Mouse (Mus musculus) kidney, embryonic 16.5 days (tissue): Measurements from ENCODE around the gene Bphl. TPM values are rescaled to one million over a fixed set of nuclear protein-coding genes. Genes with fewer than 3 reads are reported as not detected.

ENCODE experiments used
- ATAC-seq: fragments of 200-750 bp; cut with Nextera tagmentation; 2 replicates; pipeline ENCODE4 v1.8.0; 2017; ENCODE audit warnings: moderate TSS enrichment; ENCODE audit not compliant: low FRiP score, low TSS enrichment
- H3K27ac ChIP-seq: fragments of 300-500 bp; sonication (generic); 2 replicates; pipeline ENCODE4 v1.5.1; 2014; ENCODE audit warnings: low read length
- H3K27me3 ChIP-seq: fragments of 300-500 bp; sonication (generic); 2 replicates; pipeline ENCODE4 v1.6.1; 2014; ENCODE audit warnings: low read length, control low read depth, mixed read lengths; ENCODE audit not compliant: insufficient read depth
- H3K36me3 ChIP-seq: fragments of 300-500 bp; sonication (generic); 2 replicates; pipeline ENCODE4 v1.6.1; 2014; ENCODE audit warnings: low read length, control low read depth, mixed read lengths; ENCODE audit not compliant: insufficient read depth
- H3K4me1 ChIP-seq: fragments of 300-500 bp; sonication (generic); 2 replicates; pipeline ENCODE4 v1.6.1; 2014; ENCODE audit warnings: low read length, control low read depth, mixed read lengths; ENCODE audit not compliant: insufficient read depth
- H3K4me2 ChIP-seq: fragments of 300-500 bp; sonication (generic); replicated peaks from 2 replicates; pipeline ENCODE4 v1.6.1; 2014; ENCODE audit warnings: low read depth, low read length
- H3K4me3 ChIP-seq: fragments of 300-500 bp; sonication (generic); 2 replicates; pipeline ENCODE4 v1.5.1; 2014; ENCODE audit warnings: mild to moderate bottlenecking, low read length
- H3K9ac ChIP-seq: fragments of 300-500 bp; sonication (generic); replicated peaks from 2 replicates; pipeline ENCODE4 v1.6.1; 2014; ENCODE audit warnings: low read length
- H3K9me3 ChIP-seq: fragments of 300-500 bp; sonication (generic); 2 replicates; pipeline ENCODE4 v1.6.1; 2016; ENCODE audit warnings: low read length, control low read depth
- WGBS: fragments of 180-500 bp; shearing (Covaris S2); extraction: QIAGEN DNeasy Blood & Tissue Kit; methylation state at CpG from one replicate; pipeline ENCODE4 v1.1.7; 2014; 5-methylcytosine and 5-hydroxymethylcytosine counted together
- polyA plus RNA-seq: library from polyadenylated mRNA; unstranded; fragments of >200 nt; fragmentation: Nextera tagmentation; extraction: Ambion mirVana; gene quantifications from 2 replicates; pipeline ENCODE4 v1.2.1, GENCODE M21; 2015

The Bphl gene
- polyA plus RNA-seq, 1 experiment from 2014 or later, result 95.2 TPM

DNA sequence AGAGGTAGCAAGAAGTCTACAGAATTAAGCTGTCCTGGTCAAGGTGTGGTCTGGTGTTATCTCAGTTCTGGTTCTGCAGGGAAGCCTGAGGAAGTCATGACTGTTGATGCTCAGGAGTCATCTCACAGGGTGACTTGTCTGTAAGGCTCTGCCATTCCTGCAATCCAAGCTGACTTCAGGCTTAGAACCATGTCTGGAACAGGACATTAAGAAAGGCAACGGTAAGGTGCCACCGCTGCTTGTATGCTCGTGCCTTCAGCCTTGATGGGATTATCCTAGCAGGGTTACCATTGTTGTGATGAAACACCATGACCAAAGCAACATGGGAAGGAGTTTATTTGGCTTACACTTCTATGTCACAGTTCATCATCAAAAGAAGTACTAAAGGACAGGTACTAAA, 10.1 kb downstream of the Bphl start:
- Histone ChIP-seq H3K27me3 (no peaks in the 10 kb centered on the region), H3K36me3 (peaks cover 9% of the 10 kb centered on the region), H3K27ac (no peak overlapping the region), H3K4me2 (no peak overlapping the region), H3K9me3 (no peaks in the 10 kb centered on the region), H3K4me3 (no peak overlapping the region), H3K4me1 (no peaks in the 10 kb centered on the region), H3K9ac (no peak overlapping the region)
- 93% methylated on average over 3 of the region's 3 CpGs for WGBS
- ATAC-seq, result no peak

DNA sequence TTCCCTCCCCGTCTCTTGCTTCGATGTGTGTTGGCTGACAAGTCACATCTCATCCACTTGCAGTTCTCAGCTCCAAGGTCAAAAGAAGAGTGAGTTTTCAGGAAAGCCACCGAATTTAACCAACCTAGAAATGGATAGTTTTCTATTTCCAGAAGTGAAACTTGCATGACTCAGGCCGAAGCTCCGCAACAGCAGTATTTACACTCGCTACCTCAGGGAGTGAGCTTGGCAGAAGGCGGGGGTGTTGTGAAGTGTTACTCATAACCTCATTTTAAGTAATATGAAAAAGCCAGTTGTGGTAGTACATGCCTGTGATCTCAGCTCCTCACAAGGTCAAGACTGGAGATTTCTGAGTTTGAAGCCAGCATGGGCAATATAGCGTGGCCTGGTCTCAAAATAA, 13.1 kb downstream of the Bphl start:
- no peak for ATAC-seq

GRCm38 (mm10) chr13:34051692-34052091, 14.3 kb downstream of the Bphl start:
- Histone ChIP-seq H3K27ac (no peak overlapping the region), H3K9ac (no peak overlapping the region), H3K4me1 (peaks cover 11% of the 10 kb centered on the region), H3K9me3 (no peaks in the 10 kb centered on the region), H3K4me3 (no peak overlapping the region), H3K36me3 (peaks cover 14% of the 10 kb centered on the region), H3K27me3 (no peaks in the 10 kb centered on the region), H3K4me2 (no peak overlapping the region)
- WGBS, result 98% methylated on average over 3 of the region's 3 CpGs
- ATAC-seq, result no peak

More for the DNA sequence above, 13.1 kb downstream of the Bphl start:
- H3K4me2 ChIP-seq, result no peak overlapping the region
- H3K4me1 ChIP-seq, result peaks cover 11% of the 10 kb centered on the region
- no peak overlapping the region for H3K4me3 ChIP-seq
- H3K27me3 ChIP-seq, result no peaks in the 10 kb centered on the region
- H3K9ac ChIP-seq, result no peak overlapping the region
- H3K9me3 ChIP-seq, result no peaks in the 10 kb centered on the region
- H3K27ac ChIP-seq, result no peak overlapping the region
- H3K36me3 ChIP-seq, result peaks cover 9% of the 10 kb centered on the region
- WGBS, result 90% methylated on average over 8 of the region's 8 CpGs

DNA sequence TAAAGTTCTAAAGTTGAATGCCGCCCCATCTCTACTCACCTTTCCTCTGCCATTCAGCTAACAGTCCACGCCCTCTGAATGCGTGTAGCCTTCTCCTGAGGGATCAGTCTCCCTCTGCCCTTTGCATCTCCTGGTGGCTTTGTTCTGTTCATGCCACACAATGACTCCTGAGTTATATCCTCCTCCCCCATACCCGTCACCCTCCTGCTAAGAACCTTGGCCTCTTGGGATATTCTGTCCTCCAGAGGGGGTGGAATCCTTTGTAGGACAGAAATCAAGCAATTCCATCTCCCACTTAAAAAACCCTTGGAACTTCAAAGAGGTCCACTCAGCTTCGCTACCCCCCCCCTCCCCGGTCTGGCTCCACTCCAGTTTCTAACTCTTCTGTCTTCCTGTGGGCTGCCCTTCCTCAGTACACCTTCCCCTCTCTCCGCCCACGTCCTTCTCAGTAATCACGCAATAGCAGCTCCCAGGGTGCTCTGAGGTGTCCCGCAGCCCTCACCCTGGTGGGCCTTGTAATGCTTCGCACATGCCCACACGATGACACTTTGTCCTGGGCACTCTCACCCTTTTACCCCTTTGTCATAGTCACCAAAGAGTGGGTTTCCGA, 16.4 kb downstream of the Bphl start:
- no peak overlapping the region for H3K4me2 ChIP-seq
- no peaks in the 10 kb centered on the region for H3K9me3 ChIP-seq
- 69% methylated on average over 13 of the region's 13 CpGs for WGBS
- peak; percentile 39; the same call in 1 of the 2 replicates for ATAC-seq
- peaks cover 10% of the 10 kb centered on the region for H3K36me3 ChIP-seq
- H3K27ac ChIP-seq, result peak overlapping the region; percentile 25; the same call in 1 of the 2 replicates
- no peak overlapping the region for H3K9ac ChIP-seq
- peaks cover 11% of the 10 kb centered on the region for H3K4me1 ChIP-seq
- no peak overlapping the region for H3K4me3 ChIP-seq
- H3K27me3 ChIP-seq, result no peaks in the 10 kb centered on the region

GRCm38 (mm10) chr13:34054391-34054790, 17.0 kb downstream of the Bphl start:
- H3K9ac ChIP-seq, result no peak overlapping the region
- peak; percentile 88 for ATAC-seq
- H3K36me3 ChIP-seq, result peaks cover 10% of the 10 kb centered on the region
- no peak overlapping the region for H3K4me3 ChIP-seq
- H3K4me1 ChIP-seq, result peaks cover 11% of the 10 kb centered on the region
- H3K9me3 ChIP-seq, result no peaks in the 10 kb centered on the region
- no peak overlapping the region for H3K4me2 ChIP-seq
- WGBS, result 61% methylated on average over 4 of the region's 4 CpGs
- peak overlapping the region; percentile 25; the same call in 1 of the 2 replicates for H3K27ac ChIP-seq
- H3K27me3 ChIP-seq, result no peaks in the 10 kb centered on the region

DNA sequence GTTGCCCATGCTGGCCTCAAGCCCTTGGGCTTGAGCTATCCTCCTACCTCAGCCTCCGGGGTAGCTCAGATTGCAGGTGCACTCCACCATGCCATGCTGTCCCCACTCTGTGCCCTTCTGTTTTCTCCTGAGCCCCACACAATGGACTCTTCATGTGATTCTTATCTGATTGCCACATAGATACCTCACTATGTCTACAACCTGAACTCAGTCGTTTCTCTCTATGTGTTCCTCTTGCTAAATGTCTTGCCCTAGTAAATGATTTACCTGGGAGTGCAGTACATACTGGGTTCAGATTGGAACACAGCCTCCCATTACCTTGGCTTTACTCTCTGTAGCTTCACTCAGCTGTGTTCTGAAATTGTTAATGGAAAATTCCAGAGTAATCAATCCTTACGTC, 17.6 kb downstream of the Bphl start:
- no peaks in the 10 kb centered on the region for H3K9me3 ChIP-seq
- no peak overlapping the region for H3K4me2 ChIP-seq
- H3K4me3 ChIP-seq, result no peak overlapping the region
- H3K4me1 ChIP-seq, result peaks cover 11% of the 10 kb centered on the region
- H3K9ac ChIP-seq, result no peak overlapping the region
- H3K36me3 ChIP-seq, result peaks cover 10% of the 10 kb centered on the region
- ATAC-seq, result peak; percentile 55
- peak overlapping the region; percentile 26; the same call in 1 of the 2 replicates for H3K27ac ChIP-seq
- 77% methylated on average over 3 of the region's 3 CpGs for WGBS
- no peaks in the 10 kb centered on the region for H3K27me3 ChIP-seq

DNA sequence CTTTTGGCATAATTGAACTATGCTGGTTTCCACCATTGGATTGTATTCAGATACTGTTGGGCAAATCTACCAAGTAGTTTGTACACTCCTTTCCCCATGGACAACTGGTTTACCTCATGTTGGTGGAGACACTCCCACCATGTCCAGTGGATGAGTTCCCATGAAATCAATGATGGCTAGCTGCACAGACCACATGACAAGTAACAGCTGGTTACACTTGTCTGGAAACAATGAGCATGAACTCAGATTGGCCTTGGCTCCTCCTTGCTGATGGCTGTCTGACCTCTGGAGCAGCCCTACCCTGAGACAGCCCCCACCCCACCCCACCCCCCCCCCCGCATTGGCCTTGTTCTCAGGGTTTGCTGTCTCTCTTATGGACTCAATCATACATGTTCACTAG, 19.9 kb downstream of the Bphl start:
- no peaks in the 10 kb centered on the region for H3K27me3 ChIP-seq
- H3K27ac ChIP-seq, result no peak overlapping the region
- H3K9ac ChIP-seq, result no peak overlapping the region
- H3K9me3 ChIP-seq, result no peaks in the 10 kb centered on the region
- WGBS, result 92% methylated on average over 1 of the region's 1 CpGs
- ATAC-seq, result no peak
- H3K4me3 ChIP-seq, result no peak overlapping the region
- H3K36me3 ChIP-seq, result peaks cover 10% of the 10 kb centered on the region
- H3K4me1 ChIP-seq, result peaks cover 11% of the 10 kb centered on the region
- no peak overlapping the region for H3K4me2 ChIP-seq

DNA sequence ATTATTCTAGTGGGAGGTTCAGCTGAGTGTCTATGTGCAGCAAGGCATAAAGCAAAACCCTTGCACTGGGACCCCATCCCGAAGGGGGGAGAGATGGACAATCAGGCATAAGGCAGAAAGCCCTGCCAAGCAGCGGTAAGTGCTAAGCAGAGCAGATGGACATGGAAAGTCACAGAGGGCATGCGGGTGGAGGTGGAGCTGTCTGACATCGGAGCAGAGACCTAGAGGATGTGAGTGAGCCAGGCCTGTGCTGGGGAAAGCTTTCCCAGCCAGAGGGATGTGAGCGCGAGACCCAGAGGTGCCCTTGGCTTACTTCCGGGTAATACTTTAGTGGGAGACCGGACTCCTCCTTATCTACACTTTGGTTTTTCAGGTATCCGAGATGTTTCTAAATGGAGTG, 22.7 kb downstream of the Bphl start:
- WGBS, result 89% methylated on average over 9 of the region's 9 CpGs
- Histone ChIP-seq H3K27me3 (no peaks in the 10 kb centered on the region), H3K4me2 (no peak overlapping the region), H3K27ac (no peak overlapping the region), H3K9me3 (peaks cover 2% of the 10 kb centered on the region; the same call in 1 of the 2 replicates), H3K4me1 (no peaks in the 10 kb centered on the region), H3K9ac (no peak overlapping the region), H3K4me3 (no peak overlapping the region), H3K36me3 (peaks cover 12% of the 10 kb centered on the region)
- ATAC-seq, result no peak

- 84% methylated on average over 10 of the region's 10 CpGs for WGBS
- H3K4me3 ChIP-seq, result no peak overlapping the region
- no peaks in the 10 kb centered on the region for H3K4me1 ChIP-seq
- no peak overlapping the region for H3K4me2 ChIP-seq
- no peak overlapping the region for H3K27ac ChIP-seq
- ATAC-seq, result no peak
- H3K9me3 ChIP-seq, result peaks cover 3% of the 10 kb centered on the region; the same call in 1 of the 2 replicates
- peaks cover 6% of the 10 kb centered on the region; the same call in 1 of the 2 replicates for H3K36me3 ChIP-seq
- H3K27me3 ChIP-seq, result no peaks in the 10 kb centered on the region
- no peak overlapping the region for H3K9ac ChIP-seq
Observed at GRCm38 (mm10) chr13:34062466-34062865, 25.1 kb downstream of the Bphl start.

- Histone ChIP-seq H3K4me1 (no peaks in the 10 kb centered on the region), H3K27me3 (no peaks in the 10 kb centered on the region), H3K4me2 (no peak overlapping the region), H3K4me3 (no peak overlapping the region), H3K27ac (no peak overlapping the region), H3K36me3 (peaks cover 7% of the 10 kb centered on the region; the same call in 1 of the 2 replicates), H3K9ac (no peak overlapping the region), H3K9me3 (peaks cover 3% of the 10 kb centered on the region; the same call in 1 of the 2 replicates)
- no peak for ATAC-seq
- WGBS, result 52% methylated on average over 1 of the region's 1 CpGs
Observed at GRCm38 (mm10) chr13:34066351-34066750, 29.0 kb downstream of the Bphl start.
